Mouse (Mus musculus) midbrain, embryonic 12.5 days (tissue): ENCODE measurements at regions not wholly inside any gene's neighbourhood (a gene's known extent, or its start where the extent isn't known, plus 50 kb on each side); places are given as distances from the start of the nearest gene placed in this dataset.
"Not testable (repeated sequence)": the region's sequence is repeated elsewhere in the genome, so short reads cannot be mapped to it uniquely, and the experiment has no call there.

Source experiments
- ATAC-seq: fragments of 200-750 bp; cut with Nextera tagmentation; 2 replicates; pipeline ENCODE4 v1.8.0; 2017; ENCODE audit warnings: low read depth, moderate TSS enrichment, moderate library complexity; ENCODE audit not compliant: low FRiP score
- H3K27ac ChIP-seq: fragments of 300-500 bp; sonication (generic); replicated peaks from 2 replicates; pipeline ENCODE4 v1.5.1; 2016; ENCODE audit warnings: mild to moderate bottlenecking
- H3K27me3 ChIP-seq: fragments of 300-500 bp; sonication (generic); 2 replicates; pipeline ENCODE4 v1.6.1; 2016; ENCODE audit warnings: mild to moderate bottlenecking
- H3K36me3 ChIP-seq: fragments of 300-500 bp; sonication (generic); 2 replicates; pipeline ENCODE4 v1.6.1; 2016
- H3K4me1 ChIP-seq: fragments of 300-500 bp; sonication (generic); 2 replicates; pipeline ENCODE4 v1.6.1; 2016
- H3K4me2 ChIP-seq: fragments of 300-500 bp; sonication (generic); replicated peaks from 2 replicates; pipeline ENCODE4 v1.6.1; 2016; ENCODE audit warnings: mild to moderate bottlenecking, moderate library complexity
- H3K4me3 ChIP-seq: fragments of 300-500 bp; sonication (generic); 2 replicates; pipeline ENCODE4 v1.5.1; 2016; ENCODE audit warnings: mild to moderate bottlenecking
- H3K9ac ChIP-seq: fragments of 300-500 bp; sonication (generic); replicated peaks from 2 replicates; pipeline ENCODE4 v1.6.1; 2016; ENCODE audit warnings: mild to moderate bottlenecking, moderate library complexity
- H3K9me3 ChIP-seq: fragments of 300-500 bp; sonication (generic); 2 replicates; pipeline ENCODE4 v1.6.1; 2016; ENCODE audit warnings: mild to moderate bottlenecking
- WGBS: fragments of 180-500 bp; shearing (Covaris S2); methylation state at CpG from one replicate; pipeline ENCODE4 v1.1.7; 2016; 5-methylcytosine and 5-hydroxymethylcytosine counted together

DNA sequence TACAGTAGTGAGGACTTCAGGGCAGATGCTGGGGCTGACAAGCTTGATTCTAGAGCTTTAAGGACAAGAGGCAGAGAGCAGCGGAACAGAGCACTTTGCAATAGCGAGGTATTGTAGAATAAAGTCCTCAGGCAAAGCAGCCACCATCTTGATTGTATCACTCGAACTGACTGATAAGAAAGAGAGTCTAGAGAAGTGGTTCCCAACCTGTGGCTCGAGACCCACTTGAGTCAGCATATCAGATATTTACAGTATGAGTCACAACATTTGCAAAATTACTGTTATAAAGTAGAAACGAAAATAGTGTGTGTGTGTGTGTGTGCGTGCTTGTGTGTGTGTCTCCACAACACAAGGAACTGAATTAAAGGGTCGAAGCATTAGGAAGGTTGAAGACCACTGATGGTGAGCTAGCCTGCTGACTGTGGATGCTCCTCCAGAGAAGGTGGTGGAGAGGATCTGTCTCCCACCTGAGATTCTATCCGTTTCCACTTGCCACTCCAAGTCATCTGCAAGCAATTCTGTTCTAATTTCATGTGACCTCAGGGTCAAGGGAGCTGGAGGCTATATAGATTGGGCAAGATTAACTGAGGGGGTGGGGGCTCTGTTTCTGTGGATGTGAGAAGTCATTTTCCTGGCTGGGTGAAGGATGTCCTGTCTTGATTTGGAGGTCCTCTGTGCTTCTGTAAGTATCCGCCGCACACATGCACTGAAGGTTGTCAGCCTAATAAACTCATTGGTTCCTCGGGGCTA, 115.0 kb downstream of the Phlda1 start:
- H3K9ac ChIP-seq: no peak overlapping the region
- no peak overlapping the region for H3K4me3 ChIP-seq
- H3K36me3 ChIP-seq: no peaks in the 10 kb centered on the region
- H3K4me1 ChIP-seq: peaks cover 3% of the 10 kb centered on the region; the same call in 1 of the 2 replicates
- 82% methylated on average over 11 of the region's 11 CpGs for WGBS
- no peak overlapping the region for H3K27ac ChIP-seq
- H3K27me3 ChIP-seq: peaks cover 48% of the 10 kb centered on the region
- ATAC-seq: no peak
- H3K4me2 ChIP-seq: no peak overlapping the region
- no peaks in the 10 kb centered on the region for H3K9me3 ChIP-seq

DNA sequence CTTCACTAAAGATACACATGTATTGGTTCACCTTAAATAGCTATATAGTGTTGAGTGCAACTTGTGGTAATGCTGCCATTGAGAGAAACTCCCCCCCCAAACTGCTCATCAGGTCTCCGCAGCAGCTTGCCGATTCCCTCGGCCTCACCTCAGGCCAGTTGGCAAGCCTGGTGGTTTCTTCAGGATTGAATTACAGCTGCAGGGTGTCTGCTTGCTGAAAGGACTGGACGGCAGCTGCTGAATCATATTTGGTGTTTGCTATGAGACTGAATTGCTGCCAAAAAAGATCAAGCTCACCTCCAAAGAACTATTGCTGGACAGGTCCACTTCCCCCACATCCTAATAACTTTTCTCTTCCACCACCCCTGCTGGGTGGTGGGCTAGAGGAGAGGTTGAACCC, 116.7 kb downstream of the Phlda1 start:
- Histone ChIP-seq H3K4me2 (no peak overlapping the region), H3K4me1 (peaks cover 3% of the 10 kb centered on the region; the same call in 1 of the 2 replicates), H3K27ac (no peak overlapping the region), H3K9ac (no peak overlapping the region), H3K4me3 (no peak overlapping the region), H3K9me3 (no peaks in the 10 kb centered on the region), H3K36me3 (no peaks in the 10 kb centered on the region), H3K27me3 (peaks cover 42% of the 10 kb centered on the region)
- WGBS: 57% methylated on average over 4 of the region's 4 CpGs
- ATAC-seq: no peak

DNA sequence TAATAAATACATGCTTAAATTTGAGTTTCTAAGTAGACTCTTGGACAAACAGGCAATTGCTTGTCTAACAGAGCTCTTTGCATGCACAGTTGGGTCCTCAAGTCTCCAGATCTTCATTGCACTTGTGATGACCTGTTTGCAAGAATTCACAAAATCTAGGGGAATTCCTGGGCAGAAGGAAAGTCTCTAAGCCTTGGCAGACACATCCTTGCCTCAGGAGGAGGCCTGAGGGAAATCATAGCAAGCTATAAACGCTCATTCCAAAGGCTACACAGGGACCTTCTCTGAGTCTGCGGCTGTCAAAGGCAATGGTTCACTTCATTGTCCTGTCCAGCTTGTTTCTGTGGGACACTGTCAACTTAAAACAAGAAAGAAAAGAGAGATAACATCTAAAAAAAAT, 117.9 kb downstream of the Phlda1 start:
- H3K4me1 ChIP-seq: peaks cover 3% of the 10 kb centered on the region; the same call in 1 of the 2 replicates
- peaks cover 45% of the 10 kb centered on the region for H3K27me3 ChIP-seq
- no peak overlapping the region for H3K27ac ChIP-seq
- H3K36me3 ChIP-seq: no peaks in the 10 kb centered on the region
- no peak overlapping the region for H3K9ac ChIP-seq
- no peaks in the 10 kb centered on the region for H3K9me3 ChIP-seq
- H3K4me3 ChIP-seq: no peak overlapping the region
- H3K4me2 ChIP-seq: no peak overlapping the region
- 35% methylated on average over 2 of the region's 2 CpGs for whole genome bisulfite sequencing
- no peak for ATAC-seq

DNA sequence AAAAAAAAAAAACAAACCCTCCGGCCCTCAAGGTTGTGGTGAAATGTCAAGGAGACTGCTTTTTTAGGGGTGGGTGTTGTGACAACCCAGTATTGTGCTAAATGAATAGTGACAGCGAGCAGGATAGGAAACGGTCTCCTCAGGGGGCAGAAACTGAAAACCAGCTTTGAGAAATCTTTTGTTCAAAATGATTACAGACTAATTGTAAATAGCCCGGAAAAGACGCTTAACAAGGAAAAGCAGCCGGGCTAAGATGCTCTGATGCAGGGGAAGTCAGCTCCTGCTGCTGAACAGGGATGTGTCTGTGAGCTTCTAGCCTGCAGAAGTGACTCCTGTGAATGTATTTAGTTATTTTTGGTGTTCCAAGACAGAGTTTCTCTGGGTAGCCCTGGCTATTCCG, 118.5 kb downstream of the Phlda1 start:
- peaks cover 45% of the 10 kb centered on the region for H3K27me3 ChIP-seq

DNA sequence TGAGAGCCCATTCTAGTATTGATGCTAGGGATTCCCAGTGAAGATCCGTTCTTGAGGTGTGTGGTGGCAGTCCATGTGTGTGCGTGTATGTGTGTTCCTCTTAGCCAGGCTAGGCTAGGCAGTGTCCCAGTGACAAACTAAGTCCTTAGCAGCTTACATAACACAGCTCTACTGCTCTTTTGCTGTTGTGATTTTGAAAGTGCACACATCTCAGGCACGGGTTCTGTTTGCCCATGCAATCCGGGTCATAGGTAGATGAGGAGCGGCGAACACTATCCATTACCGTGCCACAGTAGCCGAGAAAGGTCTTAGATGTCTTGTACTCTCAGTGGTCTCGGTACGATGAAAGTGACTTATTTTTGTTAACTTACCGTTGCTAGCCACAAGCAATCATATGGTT, 119.5 kb downstream of the Phlda1 start:
- H3K36me3 ChIP-seq: no peaks in the 10 kb centered on the region
- 95% methylated on average over 11 of the region's 11 CpGs for WGBS
- no peak for ATAC-seq

More for the DNA sequence above, 118.5 kb downstream of the Phlda1 start:
- Histone ChIP-seq H3K4me2 (no peak overlapping the region), H3K9ac (no peak overlapping the region), H3K27ac (no peak overlapping the region), H3K4me3 (no peak overlapping the region), H3K9me3 (no peaks in the 10 kb centered on the region), H3K36me3 (no peaks in the 10 kb centered on the region), H3K4me1 (peaks cover 3% of the 10 kb centered on the region; the same call in 1 of the 2 replicates)
- ATAC-seq: no peak
- WGBS: 14% methylated on average over 7 of the region's 7 CpGs

DNA sequence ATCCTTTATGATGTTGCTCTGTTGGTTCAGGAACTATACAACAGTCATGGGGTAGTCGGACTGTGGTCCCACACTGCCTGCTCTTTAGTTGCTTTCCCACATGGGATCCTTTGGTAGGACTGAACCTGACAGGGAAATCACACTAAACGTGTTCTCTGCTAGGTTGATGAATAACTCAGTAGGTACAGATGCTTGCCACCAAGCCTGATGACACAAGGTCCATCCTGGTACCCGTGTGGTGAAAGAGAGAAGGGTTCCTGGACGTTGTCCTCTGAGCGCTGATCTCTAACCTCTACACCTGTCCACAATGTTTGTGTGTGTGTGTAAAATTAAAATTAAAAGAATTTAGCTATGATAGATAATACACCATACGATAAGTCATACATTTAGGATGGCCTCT, 119.9 kb downstream of the Phlda1 start:
- H3K9me3 ChIP-seq: no peaks in the 10 kb centered on the region
- H3K4me3 ChIP-seq: no peak overlapping the region
- no peaks in the 10 kb centered on the region for H3K36me3 ChIP-seq
- H3K4me2 ChIP-seq: no peak overlapping the region
- 93% methylated on average over 6 of the region's 6 CpGs for WGBS
- H3K4me1 ChIP-seq: peaks cover 3% of the 10 kb centered on the region; the same call in 1 of the 2 replicates
- peaks cover 41% of the 10 kb centered on the region for H3K27me3 ChIP-seq
- no peak overlapping the region for H3K9ac ChIP-seq
- no peak overlapping the region for H3K27ac ChIP-seq
- ATAC-seq: no peak

More for the DNA sequence above, 119.5 kb downstream of the Phlda1 start:
- no peak overlapping the region for H3K9ac ChIP-seq
- H3K4me2 ChIP-seq: no peak overlapping the region
- no peak overlapping the region for H3K27ac ChIP-seq
- peaks cover 3% of the 10 kb centered on the region; the same call in 1 of the 2 replicates for H3K4me1 ChIP-seq
- H3K4me3 ChIP-seq: no peak overlapping the region
- H3K27me3 ChIP-seq: peaks cover 45% of the 10 kb centered on the region
- H3K9me3 ChIP-seq: no peaks in the 10 kb centered on the region

DNA sequence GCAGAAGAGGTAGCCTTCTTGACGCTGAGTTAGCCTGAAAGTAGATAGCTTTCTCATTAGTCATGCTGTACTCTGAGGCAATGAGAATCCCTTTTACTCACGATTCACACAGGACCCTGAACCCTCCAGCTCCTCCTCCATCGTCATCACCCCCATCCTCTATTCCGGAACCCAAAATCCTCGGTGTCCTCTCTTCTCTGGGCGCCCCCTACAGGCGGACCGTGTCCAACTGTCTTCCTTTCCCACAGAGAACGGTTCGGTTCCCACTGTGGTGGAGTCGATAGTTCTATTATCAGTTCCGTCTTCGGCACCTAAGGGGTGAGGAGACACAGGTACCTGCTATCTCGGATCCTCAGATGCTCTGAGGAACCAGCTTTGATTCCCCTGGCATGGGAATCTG, 130.2 kb downstream of the Phlda1 start:
- Histone ChIP-seq H3K4me3 (no peak overlapping the region), H3K27me3 (no peaks in the 10 kb centered on the region; the same call in 1 of the 2 replicates), H3K27ac (no peak overlapping the region), H3K4me1 (no peaks in the 10 kb centered on the region), H3K9ac (no peak overlapping the region), H3K36me3 (no peaks in the 10 kb centered on the region), H3K4me2 (no peak overlapping the region), H3K9me3 (no peaks in the 10 kb centered on the region)
- WGBS: 63% methylated on average over 14 of the region's 14 CpGs
- ATAC-seq: no peak

DNA sequence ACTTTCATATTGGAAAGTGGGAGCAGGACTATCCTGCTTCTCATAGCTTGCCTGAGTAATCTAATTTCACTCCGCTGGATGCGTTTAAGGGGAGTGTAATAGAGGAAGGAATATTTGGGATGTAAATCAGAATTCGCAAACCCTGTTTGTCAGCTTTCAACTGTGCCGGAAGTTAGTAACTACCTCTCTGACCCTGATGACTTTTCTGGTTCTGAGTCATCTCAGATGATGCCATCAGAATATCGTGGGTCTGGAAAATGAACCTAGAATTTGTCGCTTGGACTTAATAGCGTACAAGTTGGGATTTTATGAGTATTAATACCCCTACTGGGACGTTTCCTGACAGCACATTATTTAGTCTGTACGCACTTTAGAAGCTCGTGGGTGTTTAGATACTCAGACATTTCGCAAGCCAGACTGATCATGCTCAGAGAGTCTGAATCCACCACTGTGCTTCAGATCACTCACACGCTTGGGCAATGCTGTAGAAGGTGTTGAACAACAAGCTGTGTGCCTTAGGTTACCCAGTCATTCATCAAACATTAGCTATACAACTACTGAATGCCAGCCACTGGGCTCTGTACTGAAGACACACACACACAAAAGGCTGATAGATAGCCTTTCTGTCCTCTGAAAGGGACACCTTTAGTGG, 131.1 kb downstream of the Phlda1 start:
- no peak overlapping the region for H3K27ac ChIP-seq
- no peaks in the 10 kb centered on the region; the same call in 1 of the 2 replicates for H3K27me3 ChIP-seq
- H3K9me3 ChIP-seq: no peaks in the 10 kb centered on the region
- no peaks in the 10 kb centered on the region for H3K4me1 ChIP-seq
- no peak overlapping the region for H3K4me2 ChIP-seq
- ATAC-seq: no peak
- no peak overlapping the region for H3K9ac ChIP-seq
- 94% methylated on average over 12 of the region's 12 CpGs for WGBS
- no peaks in the 10 kb centered on the region for H3K36me3 ChIP-seq
- H3K4me3 ChIP-seq: no peak overlapping the region

DNA sequence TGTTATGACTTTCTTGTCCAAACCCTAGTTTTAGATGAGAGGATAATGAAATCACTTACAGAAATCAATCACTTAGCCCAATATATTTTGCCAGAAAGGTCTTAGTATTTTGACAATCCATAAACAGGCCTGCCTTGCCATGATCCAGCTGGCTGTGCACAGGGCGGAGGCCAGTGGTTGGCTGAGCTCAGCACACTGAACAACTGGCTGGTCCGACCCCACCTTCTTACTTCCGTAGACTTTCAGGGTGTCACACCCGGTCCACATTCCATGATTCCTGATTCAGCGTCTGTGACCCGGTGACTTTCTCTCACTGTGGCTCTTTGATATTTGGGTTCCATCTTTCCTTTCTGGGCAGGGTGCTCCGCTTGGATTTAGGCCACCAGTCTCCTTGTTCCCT, 133.8 kb downstream of the Phlda1 start:
- H3K4me2 ChIP-seq: no peak overlapping the region
- H3K36me3 ChIP-seq: no peaks in the 10 kb centered on the region
- 97% methylated on average over 7 of the region's 7 CpGs for WGBS
- H3K27ac ChIP-seq: no peak overlapping the region
- H3K4me3 ChIP-seq: no peak overlapping the region
- H3K9ac ChIP-seq: no peak overlapping the region
- H3K27me3 ChIP-seq: no peaks in the 10 kb centered on the region; the same call in 1 of the 2 replicates
- no peak for ATAC-seq
- H3K9me3 ChIP-seq: no peaks in the 10 kb centered on the region
- no peaks in the 10 kb centered on the region for H3K4me1 ChIP-seq

DNA sequence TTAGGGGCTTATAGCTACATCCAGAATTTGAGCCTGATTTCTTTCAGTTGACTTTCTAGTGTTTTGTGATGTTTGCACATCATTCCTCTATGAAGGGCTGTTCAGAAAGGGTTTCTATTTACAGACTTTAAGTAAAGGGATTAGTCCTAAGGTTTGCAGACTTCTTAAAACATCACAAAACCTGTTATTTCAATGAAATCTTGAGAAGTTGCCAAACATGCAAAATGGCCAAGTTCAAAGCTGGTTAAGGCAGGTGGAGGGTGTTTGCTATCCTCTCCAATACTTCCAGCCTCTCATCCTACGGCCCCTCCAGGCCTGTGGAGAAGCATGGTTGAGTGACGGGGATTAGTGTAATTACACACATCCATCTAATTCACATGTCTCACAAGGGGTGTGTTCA, 136.6 kb downstream of the Phlda1 start:
- Histone ChIP-seq H3K36me3 (no peaks in the 10 kb centered on the region), H3K4me3 (no peak overlapping the region), H3K9me3 (no peaks in the 10 kb centered on the region), H3K9ac (no peak overlapping the region), H3K27me3 (no peaks in the 10 kb centered on the region), H3K27ac (no peak overlapping the region), H3K4me1 (no peaks in the 10 kb centered on the region), H3K4me2 (no peak overlapping the region)
- WGBS: 69% methylated on average over 2 of the region's 2 CpGs
- ATAC-seq: no peak

DNA sequence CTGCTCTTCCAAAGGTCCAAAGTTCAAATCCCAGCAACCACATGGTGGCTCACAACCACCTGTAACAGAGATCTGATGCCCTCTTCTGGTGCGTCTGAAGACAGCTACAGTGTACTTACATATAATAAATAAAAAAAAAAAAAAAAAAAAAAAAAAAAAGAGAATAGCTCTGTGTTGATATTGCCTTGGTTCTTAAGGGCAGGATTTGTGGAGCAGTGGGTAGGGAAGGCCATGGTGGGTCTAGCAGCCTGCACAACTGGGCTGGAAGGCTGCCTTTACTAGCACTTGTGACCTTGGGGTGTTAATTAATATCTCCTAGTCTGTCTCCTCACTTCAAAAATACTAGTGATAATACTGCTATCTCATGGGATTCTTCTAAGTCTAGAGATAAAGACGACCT, 147.7 kb downstream of the Phlda1 start:
- not testable (repeated sequence) for H3K4me3 ChIP-seq, H3K4me1 ChIP-seq, H3K9me3 ChIP-seq, H3K4me2 ChIP-seq, H3K36me3 ChIP-seq, H3K9ac ChIP-seq, ATAC-seq, H3K27ac ChIP-seq
- WGBS: 81% methylated on average over 1 of the region's 2 CpGs
- H3K27me3 ChIP-seq: peaks cover 71% of the 10 kb centered on the region

DNA sequence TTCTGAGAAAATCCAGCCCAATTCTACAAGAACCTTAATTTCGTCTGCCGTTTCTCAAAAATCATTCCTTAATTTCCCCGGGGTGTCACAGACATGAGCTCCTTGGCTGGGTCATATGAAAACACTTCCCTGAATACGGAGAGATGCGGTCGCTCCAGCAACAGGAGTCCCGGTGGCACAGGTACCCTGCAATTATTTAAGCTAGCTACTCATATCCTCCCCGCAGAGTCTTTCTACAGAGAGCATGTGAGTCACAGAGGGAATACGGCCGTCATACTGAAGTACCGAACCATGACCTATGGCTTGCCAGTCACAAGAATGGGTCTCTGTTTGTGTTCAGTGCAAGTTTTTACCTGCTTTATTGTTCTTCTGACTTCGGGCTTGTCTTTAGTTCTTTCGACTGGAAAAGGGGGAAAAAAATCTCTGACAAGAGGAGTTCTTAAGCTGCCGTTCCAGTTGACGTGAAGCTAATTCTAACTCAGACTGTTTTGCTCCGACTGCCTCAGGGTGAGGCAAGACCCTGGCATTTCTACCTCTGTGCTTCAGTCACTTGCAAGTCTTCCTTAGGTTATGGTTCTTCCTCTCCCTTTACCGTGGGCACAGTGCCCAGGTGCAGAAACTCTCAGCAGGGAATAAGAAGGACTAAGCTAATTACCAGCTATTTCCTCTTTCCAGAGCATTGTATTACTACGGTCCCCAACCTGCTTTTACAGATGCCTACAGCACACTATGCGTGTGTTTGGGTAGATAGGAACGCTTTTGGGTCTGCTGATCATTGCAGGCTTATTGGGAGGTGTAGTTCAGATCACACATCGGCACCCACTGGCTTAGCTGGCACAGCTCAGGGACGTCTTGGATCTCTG, 148.5 kb downstream of the Phlda1 start:
- 63% methylated on average over 22 of the region's 22 CpGs for WGBS
- Histone ChIP-seq H3K36me3 (no peaks in the 10 kb centered on the region), H3K4me2 (no peak overlapping the region), H3K4me3 (no peak overlapping the region), H3K4me1 (no peaks in the 10 kb centered on the region), H3K27me3 (peaks cover 72% of the 10 kb centered on the region), H3K9ac (no peak overlapping the region), H3K9me3 (no peaks in the 10 kb centered on the region), H3K27ac (no peak overlapping the region)
- ATAC-seq: no peak
